Mouse (Mus musculus) forebrain, embryonic 10.5 days (tissue): ENCODE measurements around the gene Atf6. TPM values are rescaled to one million over a fixed set of nuclear protein-coding genes. Genes with fewer than 3 reads are reported as not detected.

Experiments used
- DNase-seq: peaks from one replicate; pipeline ENCODE4 v3.0.0-alpha.2; 2017; ENCODE audit warnings: low spot score; ENCODE audit errors: extremely low spot score
- H3K27ac ChIP-seq: fragments of 300-500 bp; sonication (generic); 2 replicates; pipeline ENCODE4 v1.5.1; 2016; ENCODE audit warnings: mild to moderate bottlenecking
- H3K27me3 ChIP-seq: fragments of 300-500 bp; sonication (generic); 2 replicates; pipeline ENCODE4 v1.6.1; 2016; ENCODE audit warnings: mild to moderate bottlenecking; ENCODE audit not compliant: poor library complexity, severe bottlenecking
- H3K36me3 ChIP-seq: fragments of 300-500 bp; sonication (generic); replicated peaks from 2 replicates; pipeline ENCODE4 v1.6.1; 2016; ENCODE audit warnings: mild to moderate bottlenecking, moderate library complexity
- H3K4me1 ChIP-seq: fragments of 300-500 bp; sonication (generic); 2 replicates; pipeline ENCODE4 v1.6.1; 2016
- H3K4me3 ChIP-seq: fragments of 300-500 bp; sonication (generic); 2 replicates; pipeline ENCODE4 v1.5.1; 2016; ENCODE audit warnings: mild to moderate bottlenecking, moderate library complexity
- H3K9me3 ChIP-seq: fragments of 300-500 bp; sonication (generic); 2 replicates; pipeline ENCODE4 v1.6.1; 2016; ENCODE audit warnings: mild to moderate bottlenecking, moderate library complexity
- WGBS: fragments of 180-500 bp; shearing (Covaris S2); methylation state at CpG from one replicate; pipeline ENCODE4 v1.1.7; 2016; 5-methylcytosine and 5-hydroxymethylcytosine counted together
- polyA plus RNA-seq: library from polyadenylated mRNA; unstranded; fragments of >200 nt; fragmentation: Nextera tagmentation; extraction: Ambion mirVana; gene quantifications from 2 replicates; pipeline ENCODE4 v1.2.1, GENCODE M21; 2016

Gene Atf6
- polyA plus RNA-seq, 1 experiment from 2014 or later, result 8.4 TPM

DNA sequence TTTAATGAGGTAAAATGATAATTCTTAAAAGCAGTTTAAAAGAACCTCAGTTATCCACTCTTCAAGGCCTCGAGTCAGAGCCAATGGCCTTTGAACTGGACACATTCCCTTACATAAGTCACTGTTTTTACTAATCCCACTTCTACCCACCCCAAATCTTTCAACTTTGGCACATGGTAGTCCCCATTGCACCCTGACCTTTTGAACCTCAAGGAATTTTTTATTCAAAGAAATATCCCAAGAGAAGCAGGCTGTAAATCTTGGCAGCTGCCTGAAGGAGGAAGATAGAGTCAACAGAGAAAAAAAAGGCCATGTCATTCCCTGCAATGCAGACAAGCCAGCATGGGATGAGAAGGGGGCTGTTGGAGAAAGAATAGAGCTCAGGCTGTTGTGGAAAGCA lies 93.1 kb downstream of the Atf6 start:
- H3K9me3 ChIP-seq, result no peaks in the 10 kb centered on the region
- H3K27me3 ChIP-seq, result no peaks in the 10 kb centered on the region
- H3K27ac ChIP-seq, result no peak overlapping the region
- 76% methylated on average over 1 of the region's 1 CpGs for WGBS
- H3K4me1 ChIP-seq, result no peaks in the 10 kb centered on the region
- no peak for DNase-seq
- H3K4me3 ChIP-seq, result no peak overlapping the region
- H3K36me3 ChIP-seq, result no peaks in the 10 kb centered on the region

DNA sequence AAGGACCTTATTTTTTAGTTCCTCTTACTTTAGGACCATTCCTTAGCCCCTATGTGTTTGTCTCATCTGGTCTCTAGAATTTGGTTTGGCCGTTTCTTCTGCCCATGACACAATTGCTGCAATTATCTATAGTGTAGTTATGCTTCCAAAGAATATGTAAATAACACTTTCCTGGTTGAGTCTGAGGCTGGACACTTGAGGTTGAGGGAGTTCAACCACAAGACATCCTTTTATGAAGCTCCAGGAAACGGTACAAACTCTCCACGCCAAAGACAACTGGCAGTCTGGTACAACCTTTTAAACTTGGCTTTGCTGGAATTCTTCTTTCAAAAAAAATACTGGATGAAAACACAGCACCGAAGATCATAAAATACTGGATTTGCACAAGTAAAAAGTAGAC lies 94.1 kb downstream of the Atf6 start:
- Histone ChIP-seq H3K27me3 (no peaks in the 10 kb centered on the region), H3K27ac (no peak overlapping the region), H3K4me3 (no peak overlapping the region), H3K4me1 (no peaks in the 10 kb centered on the region), H3K9me3 (no peaks in the 10 kb centered on the region), H3K36me3 (no peaks in the 10 kb centered on the region)
- DNase-seq, result no peak
- WGBS, result 92% methylated on average over 4 of the region's 4 CpGs

DNA sequence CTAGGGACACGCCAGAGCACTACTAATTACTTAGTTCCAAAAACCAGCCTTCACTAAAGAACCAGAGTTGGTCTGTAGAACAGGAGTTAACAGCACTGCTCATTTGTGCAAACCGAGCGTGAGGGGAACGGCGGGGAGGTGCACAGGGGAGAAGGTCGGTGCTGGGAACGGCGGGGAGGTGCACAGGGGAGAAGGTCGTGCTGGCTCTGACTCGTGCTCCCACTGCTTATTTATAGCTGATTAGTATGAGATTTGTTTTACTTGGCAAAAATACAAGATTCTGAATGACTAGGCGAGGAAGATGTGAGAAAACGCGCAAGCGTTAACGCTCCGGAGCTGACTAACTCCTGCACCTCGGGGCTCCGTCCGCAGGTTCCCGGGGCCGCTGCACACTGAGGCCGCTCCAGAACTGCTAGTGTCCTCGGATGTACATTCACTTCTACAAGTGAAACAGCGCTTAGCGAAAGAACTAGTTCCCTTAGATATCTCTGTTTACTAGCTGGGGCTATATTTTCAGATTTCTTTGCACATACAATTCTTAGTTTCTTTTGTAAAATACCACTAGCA lies 96.1 kb downstream of the Atf6 start:
- 85% methylated on average over 25 of the region's 25 CpGs for WGBS

DNA sequence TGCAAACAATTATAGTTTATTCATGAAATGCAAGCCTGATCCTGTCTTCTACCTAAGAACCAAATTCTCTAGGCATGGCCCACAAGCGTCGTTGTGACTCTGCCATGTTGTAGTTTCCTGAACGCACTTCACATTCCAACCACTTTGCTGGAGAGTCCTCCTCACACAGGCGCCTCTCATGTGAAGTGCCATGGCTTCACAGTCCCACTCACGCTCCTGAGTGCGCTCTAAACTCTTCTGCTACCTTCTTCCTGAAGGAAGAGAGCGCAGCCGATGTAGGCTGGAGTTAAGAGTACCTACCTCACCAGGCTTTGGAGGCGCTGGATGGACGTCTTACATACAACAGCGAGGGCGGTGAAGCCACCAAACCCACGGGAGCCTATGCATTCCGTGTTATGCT lies 96.9 kb downstream of the Atf6 start:
- H3K27me3 ChIP-seq, result no peaks in the 10 kb centered on the region
- no peak overlapping the region for H3K27ac ChIP-seq
- 92% methylated on average over 14 of the region's 14 CpGs for WGBS
- no peak for DNase-seq
- no peaks in the 10 kb centered on the region for H3K9me3 ChIP-seq
- peaks cover 7% of the 10 kb centered on the region for H3K4me1 ChIP-seq
- H3K36me3 ChIP-seq, result no peaks in the 10 kb centered on the region
- H3K4me3 ChIP-seq, result no peak overlapping the region

More for the DNA sequence above, 96.1 kb downstream of the Atf6 start:
- no peaks in the 10 kb centered on the region for H3K27me3 ChIP-seq
- no peak for DNase-seq
- H3K9me3 ChIP-seq, result no peaks in the 10 kb centered on the region
- H3K36me3 ChIP-seq, result no peaks in the 10 kb centered on the region
- no peak overlapping the region for H3K27ac ChIP-seq
- H3K4me1 ChIP-seq, result peaks cover 7% of the 10 kb centered on the region
- H3K4me3 ChIP-seq, result no peak overlapping the region

DNA sequence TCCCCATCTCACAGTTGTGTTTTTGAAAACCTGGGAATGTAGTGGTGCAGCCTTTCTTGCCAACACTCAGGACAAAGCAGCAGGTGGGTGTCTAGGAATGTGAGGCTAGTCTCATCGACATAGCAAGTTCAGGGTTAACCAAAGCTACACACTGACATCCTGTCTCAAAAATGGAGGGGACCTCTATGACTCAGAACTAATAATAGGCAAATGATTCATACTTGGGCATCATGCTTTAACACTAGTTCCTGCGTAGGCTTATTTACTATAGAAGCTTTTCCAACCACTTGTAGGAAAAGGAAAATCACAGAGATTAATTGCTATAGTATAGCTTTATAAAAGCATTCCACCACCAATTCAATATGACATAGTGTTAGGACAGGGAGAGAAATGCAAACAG lies 100.6 kb downstream of the Atf6 start:
- H3K27ac ChIP-seq, result no peak overlapping the region
- H3K27me3 ChIP-seq, result no peaks in the 10 kb centered on the region
- DNase-seq, result no peak
- no peak overlapping the region for H3K4me3 ChIP-seq
- no peaks in the 10 kb centered on the region for H3K9me3 ChIP-seq
- 79% methylated on average over 2 of the region's 2 CpGs for WGBS
- 0 out of 2 replicates have a peak, but pooled peaks cover 4% of the 10 kb centered on the region for H3K36me3 ChIP-seq
- peaks cover 7% of the 10 kb centered on the region for H3K4me1 ChIP-seq

DNA sequence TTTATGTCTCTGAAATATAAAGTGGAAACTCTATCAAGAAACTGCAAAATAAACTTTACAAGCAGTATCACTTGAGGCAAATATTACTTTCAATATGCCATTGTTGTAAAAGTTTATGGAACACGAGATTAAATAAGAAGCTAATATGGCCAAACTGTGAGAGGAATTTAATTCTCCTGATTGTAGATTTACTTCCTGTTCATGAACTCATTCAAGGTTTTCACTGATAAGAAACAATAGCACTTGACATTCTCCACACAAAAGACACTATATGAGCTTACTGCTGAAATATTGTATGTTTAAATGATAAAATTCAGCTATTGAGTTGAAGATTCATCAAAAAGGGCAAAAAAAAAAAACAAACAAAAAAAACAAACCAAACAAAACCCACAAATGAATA lies 102.8 kb downstream of the Atf6 start:
- peaks cover 7% of the 10 kb centered on the region for H3K4me1 ChIP-seq
- no peak for DNase-seq
- H3K27me3 ChIP-seq, result no peaks in the 10 kb centered on the region
- 81% methylated on average over 1 of the region's 1 CpGs for WGBS
- no peak overlapping the region for H3K27ac ChIP-seq
- H3K4me3 ChIP-seq, result no peak overlapping the region
- 0 out of 2 replicates have a peak, but pooled peaks cover 4% of the 10 kb centered on the region for H3K36me3 ChIP-seq
- no peaks in the 10 kb centered on the region for H3K9me3 ChIP-seq

DNA sequence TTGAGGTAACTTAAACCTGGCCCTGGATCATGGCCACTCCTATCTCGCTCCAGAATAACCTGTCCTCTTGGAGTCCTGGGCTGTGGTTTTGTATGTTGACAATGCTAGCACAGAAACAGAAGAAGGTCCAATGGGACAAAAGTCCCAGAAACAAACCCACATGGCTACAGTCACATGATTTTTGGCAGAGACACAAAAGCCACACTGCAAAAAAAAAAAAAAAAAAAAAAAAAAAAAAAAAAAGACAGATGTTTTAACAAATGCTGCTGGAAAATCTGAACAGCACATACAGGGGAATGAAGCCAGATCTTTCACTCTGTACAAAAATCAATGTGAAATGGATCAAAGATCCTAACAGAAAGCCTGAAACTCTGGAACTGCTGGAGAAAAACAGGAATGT lies 105.9 kb downstream of the Atf6 start:
- H3K27me3 ChIP-seq, result no peaks in the 10 kb centered on the region
- 0 out of 2 replicates have a peak, but pooled peaks cover under 1% of the 10 kb centered on the region for H3K4me1 ChIP-seq
- no peak for DNase-seq
- WGBS, result 86% methylated on average over 1 of the region's 1 CpGs
- H3K36me3 ChIP-seq, result 0 out of 2 replicates have a peak, but pooled peaks cover 4% of the 10 kb centered on the region
- no peak overlapping the region for H3K27ac ChIP-seq
- no peaks in the 10 kb centered on the region for H3K9me3 ChIP-seq
- no peak overlapping the region for H3K4me3 ChIP-seq

DNA sequence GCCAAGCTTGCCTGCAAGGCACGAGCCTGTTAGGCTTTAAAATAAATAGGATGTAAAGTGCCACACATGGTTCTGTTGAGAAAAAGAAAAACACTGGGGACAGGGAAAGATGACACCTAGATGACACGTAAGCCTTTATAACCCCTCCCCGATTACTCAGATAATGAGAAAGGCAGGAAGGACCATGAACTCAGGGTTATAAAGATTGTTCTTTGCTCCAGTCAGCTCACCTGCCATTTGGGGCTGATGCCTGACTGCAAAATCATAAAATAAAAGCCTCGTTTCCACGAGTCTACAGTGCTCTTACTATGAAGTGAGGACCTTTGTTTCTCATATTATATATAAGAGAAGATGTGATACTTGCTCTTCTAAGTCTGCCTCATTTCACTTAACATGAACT lies 114.0 kb downstream of the Atf6 start:
- no peaks in the 10 kb centered on the region for H3K9me3 ChIP-seq
- H3K4me3 ChIP-seq, result no peak overlapping the region
- 88% methylated on average over 5 of the region's 5 CpGs for WGBS

DNA sequence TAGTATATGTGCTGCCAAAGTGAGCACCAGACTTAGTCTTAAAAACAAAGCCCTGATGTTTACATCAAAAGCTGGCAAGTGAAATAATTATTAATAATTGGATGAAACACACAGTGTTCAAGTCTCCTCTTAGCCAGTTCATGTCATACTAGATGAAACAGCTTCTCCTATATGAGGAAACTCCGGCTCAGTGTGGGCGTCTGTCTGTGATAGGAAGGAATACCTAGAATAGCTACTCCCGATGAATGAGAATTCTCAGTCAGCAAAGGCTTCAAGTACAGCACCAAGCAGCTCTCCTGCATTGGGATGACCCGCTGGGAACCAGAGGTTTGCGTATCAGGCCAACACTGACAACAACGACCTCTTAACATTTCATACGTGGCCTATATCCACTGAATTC lies 115.8 kb downstream of the Atf6 start:
- DNase-seq, result no peak
- H3K9me3 ChIP-seq, result no peaks in the 10 kb centered on the region
- H3K4me1 ChIP-seq, result no peaks in the 10 kb centered on the region
- 94% methylated on average over 7 of the region's 7 CpGs for WGBS
- H3K36me3 ChIP-seq, result no peaks in the 10 kb centered on the region
- no peaks in the 10 kb centered on the region for H3K27me3 ChIP-seq
- no peak overlapping the region for H3K4me3 ChIP-seq
- no peak overlapping the region for H3K27ac ChIP-seq

More for the DNA sequence above, 114.0 kb downstream of the Atf6 start:
- Histone ChIP-seq H3K4me1 (no peaks in the 10 kb centered on the region), H3K27ac (no peak overlapping the region), H3K27me3 (no peaks in the 10 kb centered on the region), H3K36me3 (no peaks in the 10 kb centered on the region)
- DNase-seq, result no peak

DNA sequence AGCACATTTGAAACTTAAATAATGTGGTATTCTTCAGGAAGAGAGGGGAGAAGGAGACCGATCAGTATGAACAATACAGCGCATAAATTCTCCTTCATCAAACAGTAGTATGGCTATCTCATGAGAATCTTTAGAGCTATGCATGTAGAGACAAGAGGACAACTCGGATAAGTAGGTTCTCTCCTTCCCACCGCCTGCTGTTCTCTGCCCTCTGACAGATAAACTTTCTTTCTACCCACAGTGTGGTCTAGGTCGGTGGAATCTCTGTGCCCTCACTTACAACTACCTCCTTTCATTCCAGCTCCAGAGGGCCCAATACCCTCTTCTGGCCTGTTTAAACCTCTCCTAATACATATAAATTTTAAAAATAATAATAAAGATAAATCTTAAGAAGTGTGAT lies 121.0 kb downstream of the Atf6 start:
- Histone ChIP-seq H3K27ac (no peak overlapping the region), H3K4me3 (no peak overlapping the region), H3K9me3 (no peaks in the 10 kb centered on the region), H3K4me1 (no peaks in the 10 kb centered on the region), H3K36me3 (no peaks in the 10 kb centered on the region), H3K27me3 (no peaks in the 10 kb centered on the region)
- DNase-seq, result no peak
- 88% methylated on average over 5 of the region's 5 CpGs for WGBS

DNA sequence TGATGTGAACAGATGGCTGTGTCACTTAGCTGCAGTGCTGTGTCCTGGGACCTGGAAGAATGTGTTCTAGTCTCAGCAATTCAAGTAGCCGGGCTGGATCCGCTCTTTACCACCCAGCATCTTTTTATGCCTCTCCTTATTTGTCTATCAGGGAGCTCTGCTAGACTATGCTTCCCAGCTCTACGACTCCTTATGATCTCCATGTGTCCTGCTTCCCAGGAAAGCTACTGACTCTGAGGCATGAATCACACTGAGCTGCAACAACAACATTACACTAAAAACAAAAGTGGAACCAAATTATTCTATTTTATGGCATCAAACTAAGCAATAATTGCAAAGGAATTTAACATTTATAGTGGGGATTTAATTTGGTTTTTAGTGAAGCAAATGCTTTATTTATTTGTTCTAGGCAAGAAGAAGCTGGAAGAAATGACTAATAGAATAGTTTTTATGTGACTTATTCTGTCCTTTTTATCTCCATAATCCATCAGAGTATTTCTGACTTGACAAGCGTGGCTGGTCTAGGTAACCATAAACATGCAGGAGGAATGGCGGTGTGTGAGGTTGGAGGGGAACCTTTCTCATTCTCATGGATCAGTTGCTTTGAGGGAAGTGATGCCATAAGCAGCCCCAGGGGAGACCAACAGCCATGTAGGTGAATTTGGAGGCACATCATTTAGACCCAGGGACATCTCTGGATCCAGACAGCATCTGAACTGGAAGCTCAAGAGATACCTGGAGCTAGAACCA lies 125.9 kb downstream of the Atf6 start:
- Histone ChIP-seq H3K4me1 (no peaks in the 10 kb centered on the region), H3K4me3 (no peak overlapping the region), H3K9me3 (no peaks in the 10 kb centered on the region), H3K36me3 (no peaks in the 10 kb centered on the region), H3K27me3 (no peaks in the 10 kb centered on the region), H3K27ac (no peak overlapping the region)
- DNase-seq, result no peak
- WGBS, result 90% methylated on average over 5 of the region's 5 CpGs

DNA sequence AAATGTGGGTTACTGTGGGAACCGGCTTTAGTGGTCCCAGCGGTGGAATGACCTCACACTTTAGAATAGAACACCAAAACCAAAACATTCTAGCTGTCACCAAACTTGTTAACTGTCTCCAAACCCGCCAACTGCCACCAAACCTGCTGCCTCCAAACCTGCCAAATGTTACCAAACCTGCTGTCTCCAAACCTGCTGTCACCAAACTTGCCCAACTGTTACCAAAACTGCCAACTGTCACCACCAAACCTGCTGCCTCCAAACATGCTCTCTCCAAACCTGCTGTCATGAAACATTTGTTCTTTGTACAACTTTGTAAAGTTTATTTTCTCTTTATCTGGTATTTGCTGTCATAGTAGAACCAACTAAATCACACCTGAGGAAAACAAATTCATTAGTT lies 132.7 kb downstream of the Atf6 start:
- no peak overlapping the region for H3K4me3 ChIP-seq
- H3K36me3 ChIP-seq, result no peaks in the 10 kb centered on the region
- no peak for DNase-seq
- no peaks in the 10 kb centered on the region for H3K4me1 ChIP-seq
- H3K27ac ChIP-seq, result no peak overlapping the region
- WGBS, result 95% methylated on average over 3 of the region's 3 CpGs
- no peaks in the 10 kb centered on the region for H3K27me3 ChIP-seq
- H3K9me3 ChIP-seq, result no peaks in the 10 kb centered on the region

DNA sequence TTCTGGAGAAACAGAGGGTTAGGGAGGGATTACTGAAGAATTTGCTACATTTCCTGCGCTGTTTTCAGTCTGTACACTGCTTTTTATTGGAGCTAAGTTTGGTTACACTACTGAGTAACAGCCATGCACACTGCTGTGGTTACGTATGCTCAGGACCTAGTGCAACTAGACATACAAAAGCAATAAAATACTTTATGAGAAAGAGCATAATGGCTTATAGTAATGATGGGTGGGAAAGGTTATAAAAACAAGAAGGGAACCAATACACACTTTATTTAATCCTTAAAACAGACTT lies 135.0 kb downstream of the Atf6 start:
- no peaks in the 10 kb centered on the region for H3K36me3 ChIP-seq
- DNase-seq, result no peak
- H3K9me3 ChIP-seq, result no peaks in the 10 kb centered on the region
- no peak overlapping the region for H3K27ac ChIP-seq
- no peaks in the 10 kb centered on the region for H3K4me1 ChIP-seq
- H3K27me3 ChIP-seq, result no peaks in the 10 kb centered on the region
- WGBS, result 96% methylated on average over 2 of the region's 2 CpGs
- no peak overlapping the region for H3K4me3 ChIP-seq
